Mouse (Mus musculus) embryonic fibroblast, embryonic 13.5 days (primary cell): ENCODE results near the gene Mmd.

Source experiments
- CTCF ChIP-seq: IDR thresholded peaks from 2 replicates; pipeline ENCODE4 v1.5.1; 2011; ENCODE audit warnings: mild to moderate bottlenecking, control low read depth, low read length, moderate library complexity, borderline replicate concordance; ENCODE audit not compliant: insufficient read depth
- POLR2A ChIP-seq: IDR thresholded peaks from 2 replicates; pipeline ENCODE4 v1.6.1; 2011; ENCODE audit warnings: low read depth, mild to moderate bottlenecking, control low read depth, low read length, moderate library complexity

- TF ChIP-seq CTCF (no peak), POLR2A (no peak)
Measured at GRCm38 (mm10) chr11:90291156-90291555, 41.9 kb downstream of the Mmd start.
